Mouse (Mus musculus) heart, adult 8-10 months (tissue): Measurements from ENCODE around the gene Psmd14. TPM values are rescaled to one million over a fixed set of nuclear protein-coding genes. Genes with fewer than 3 reads are reported as not detected.

Source experiments
- DNase-seq: peaks from one replicate; pipeline ENCODE4 v3.0.0; 2022; ENCODE audit warnings: low spot score
- total RNA-seq, 4 experiments: library from RNA; stranded (reverse); gene quantifications; 2 replicates each; pipeline ENCODE4 v1.2.4; 2022

The Psmd14 gene
- 10 to 100 TPM; 51.7 to 61.2 (median 55.4) TPM for total RNA-seq

GRCm38 (mm10) chr2:61711108-61712040 lies at the start of gene Psmd14:
Gene Psmd14, plus strand, starts transcription at chr2:61711694.
- peak; percentile 92 for DNase-seq

- no peak for DNase-seq
Observed at GRCm38 (mm10) chr2:61662833-61663232, 48.7 kb upstream of the Psmd14 start.

GRCm38 (mm10) chr2:61663573-61664241 lies 47.8 kb upstream of the Psmd14 start:
- DNase-seq = no peak

GRCm38 (mm10) chr2:61667420-61667819 lies 44.1 kb upstream of the Psmd14 start:
- no peak for DNase-seq

- DNase-seq = no peak
Observed at GRCm38 (mm10) chr2:61668260-61668659, 43.2 kb upstream of the Psmd14 start.

GRCm38 (mm10) chr2:61674555-61674954 lies 36.9 kb upstream of the Psmd14 start:
- no peak for DNase-seq

GRCm38 (mm10) chr2:61681572-61681971 lies 29.9 kb upstream of the Psmd14 start:
- no peak for DNase-seq

- no peak for DNase-seq
Observed at GRCm38 (mm10) chr2:61686533-61686932, 25.0 kb upstream of the Psmd14 start.

- no peak for DNase-seq
Observed at GRCm38 (mm10) chr2:61689086-61689485, 22.4 kb upstream of the Psmd14 start.

GRCm38 (mm10) chr2:61709570-61709969 lies 1.9 kb upstream of the Psmd14 start:
- DNase-seq = no peak

- DNase-seq = no peak
Observed at GRCm38 (mm10) chr2:61712526-61712925, 1.0 kb downstream of the Psmd14 start.

GRCm38 (mm10) chr2:61722401-61722982 lies 11.0 kb downstream of the Psmd14 start:
- no peak for DNase-seq

- no peak for DNase-seq
Observed at GRCm38 (mm10) chr2:61732802-61733486, 21.4 kb downstream of the Psmd14 start.

GRCm38 (mm10) chr2:61734175-61734574 lies 22.7 kb downstream of the Psmd14 start:
- no peak for DNase-seq

GRCm38 (mm10) chr2:61746051-61746450 lies 34.6 kb downstream of the Psmd14 start:
- no peak for DNase-seq

GRCm38 (mm10) chr2:61746580-61746979 lies 35.1 kb downstream of the Psmd14 start:
- DNase-seq = no peak

GRCm38 (mm10) chr2:61747411-61747810 lies 35.9 kb downstream of the Psmd14 start:
- no peak for DNase-seq

- no peak for DNase-seq
Observed at GRCm38 (mm10) chr2:61750702-61751101, 39.2 kb downstream of the Psmd14 start.

- DNase-seq = no peak
Observed at GRCm38 (mm10) chr2:61751286-61751685, 39.8 kb downstream of the Psmd14 start.

GRCm38 (mm10) chr2:61752362-61752761 lies 40.9 kb downstream of the Psmd14 start:
- no peak for DNase-seq

GRCm38 (mm10) chr2:61754989-61755388 lies 43.5 kb downstream of the Psmd14 start:
- no peak for DNase-seq
